Mouse (Mus musculus) liver, postnatal 0 days (tissue): ENCODE data around the gene Gsdma3. TPM values are rescaled to one million over a fixed set of nuclear protein-coding genes. Genes with fewer than 3 reads are reported as not detected.

Source experiments
- ATAC-seq: fragments of 200-750 bp; cut with Nextera tagmentation; 2 replicates; pipeline ENCODE4 v1.8.0; 2017; ENCODE audit warnings: mild to moderate bottlenecking, moderate library complexity
- DNase-seq: peaks from one replicate; pipeline ENCODE4 v3.0.0-alpha.2; 2016
- H3K27ac ChIP-seq: fragments of 300-500 bp; sonication (generic); 2 replicates; pipeline ENCODE4 v1.5.1; 2014; ENCODE audit warnings: antibody characterized with exemption, moderate library complexity, mild to moderate bottlenecking, low read depth
- H3K27me3 ChIP-seq: fragments of 300-500 bp; sonication (generic); 2 replicates; pipeline ENCODE4 v1.6.1; 2014; ENCODE audit warnings: low read length, control low read depth, mixed read lengths; ENCODE audit not compliant: insufficient read depth
- H3K36me3 ChIP-seq: fragments of 300-500 bp; sonication (generic); replicated peaks from 2 replicates; pipeline ENCODE4 v1.6.1; 2014; ENCODE audit warnings: mild to moderate bottlenecking, control low read depth, low read length, moderate library complexity, mixed read lengths; ENCODE audit not compliant: insufficient read depth
- H3K4me1 ChIP-seq: fragments of 300-500 bp; sonication (generic); 2 replicates; pipeline ENCODE4 v1.6.1; 2014; ENCODE audit warnings: antibody characterized with exemption, mild to moderate bottlenecking, control low read depth; ENCODE audit not compliant: insufficient read depth
- H3K4me2 ChIP-seq: fragments of 300-500 bp; sonication (generic); 2 replicates; pipeline ENCODE4 v1.6.1; 2014; ENCODE audit warnings: low read depth, mild to moderate bottlenecking, low read length, moderate library complexity, mixed read lengths
- H3K4me3 ChIP-seq: fragments of 300-500 bp; sonication (generic); 2 replicates; pipeline ENCODE4 v1.5.1; 2014; ENCODE audit warnings: low read depth, low read length
- H3K9ac ChIP-seq: fragments of 300-500 bp; sonication (generic); replicated peaks from 2 replicates; pipeline ENCODE4 v1.6.1; 2014; ENCODE audit warnings: mild to moderate bottlenecking, moderate library complexity
- H3K9me3 ChIP-seq: fragments of 300-500 bp; sonication (generic); 2 replicates; pipeline ENCODE4 v1.6.1; 2016; ENCODE audit warnings: mild to moderate bottlenecking, control low read depth, low read length, mixed read lengths
- CTCF ChIP-seq: sonication (generic); IDR thresholded peaks from 2 replicates; pipeline ENCODE4 v1.5.1; 2016; ENCODE audit warnings: antibody characterized with exemption, low read depth
- EP300 ChIP-seq: IDR thresholded peaks from 2 replicates; pipeline ENCODE4 v1.6.1; 2016; ENCODE audit warnings: antibody characterized with exemption, low read depth, mild to moderate bottlenecking
- WGBS: fragments of 180-500 bp; shearing (Covaris S2); extraction: QIAGEN DNeasy Blood & Tissue Kit; methylation state at CpG from one replicate; pipeline ENCODE4 v1.1.7; 2014; ENCODE audit not compliant: insufficient replicate concordance; 5-methylcytosine and 5-hydroxymethylcytosine counted together
- polyA plus RNA-seq: library from polyadenylated mRNA; unstranded; fragments of >200 nt; fragmentation: Nextera tagmentation; extraction: Ambion mirVana; gene quantifications from 2 replicates; pipeline ENCODE4 v1.2.1, GENCODE M21; 2015

The Gsdma3 gene
- polyA plus RNA-seq, 1 experiment from 2014 or later: not detected

DNA sequence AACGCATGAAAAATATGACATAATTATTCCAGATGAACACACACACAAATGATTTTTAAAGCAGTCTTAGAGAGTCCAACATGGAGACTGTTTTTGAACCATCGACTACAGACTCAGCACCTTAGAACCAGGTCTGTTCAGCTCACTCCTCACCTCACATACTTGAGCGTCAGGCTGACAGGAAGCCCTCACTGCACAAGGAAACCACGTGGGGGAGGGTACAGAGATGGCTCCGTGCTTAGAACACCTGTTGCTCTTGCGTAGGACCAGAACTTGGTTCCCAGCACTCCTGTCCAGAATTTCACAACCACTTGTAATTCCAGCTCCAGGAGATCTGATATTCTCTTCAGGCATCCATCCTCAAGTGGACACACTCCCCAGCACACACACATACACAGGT lies 31.1 kb upstream of the Gsdma3 start:
- Histone ChIP-seq H3K36me3 (no peaks in the 10 kb centered on the region), H3K27ac (no peak overlapping the region), H3K9ac (no peak overlapping the region), H3K9me3 (no peaks in the 10 kb centered on the region), H3K4me3 (no peak overlapping the region), H3K27me3 (peaks cover 21% of the 10 kb centered on the region), H3K4me2 (no peak overlapping the region), H3K4me1 (peaks cover 2% of the 10 kb centered on the region; the same call in 1 of the 2 replicates)
- 60% methylated on average over 6 of the region's 6 CpGs for WGBS
- no peak for DNase-seq
- TF ChIP-seq EP300 (no peak), CTCF (no peak)
- no peak for ATAC-seq

DNA sequence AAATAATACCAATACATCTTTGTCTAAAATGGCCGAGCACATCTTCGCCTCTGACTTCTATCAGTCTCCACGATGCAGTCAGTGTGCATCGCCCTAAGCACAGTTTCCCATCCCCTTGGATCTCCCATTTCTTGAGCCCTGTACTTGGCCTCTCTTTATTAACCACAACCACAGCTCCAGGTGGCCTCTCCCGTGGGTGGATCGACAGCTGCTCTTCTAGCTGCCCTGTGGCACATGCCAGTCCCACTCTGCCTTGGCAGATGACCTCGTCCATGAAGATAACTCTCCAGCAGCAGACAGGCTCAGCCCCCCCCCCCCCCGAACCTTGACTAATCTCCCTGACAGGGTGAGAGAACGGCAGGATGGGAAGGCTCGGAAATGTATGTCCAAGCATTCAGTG lies 30.7 kb upstream of the Gsdma3 start:
- TF ChIP-seq CTCF: no peak
- no peaks in the 10 kb centered on the region for H3K36me3 ChIP-seq
- ATAC-seq: no peak
- no peak overlapping the region for H3K9ac ChIP-seq
- H3K27me3 ChIP-seq: peaks cover 25% of the 10 kb centered on the region
- H3K27ac ChIP-seq: no peak overlapping the region
- no peak for DNase-seq
- no peak overlapping the region for H3K4me3 ChIP-seq
- H3K4me1 ChIP-seq: peaks cover 2% of the 10 kb centered on the region; the same call in 1 of the 2 replicates
- no peak overlapping the region for H3K4me2 ChIP-seq
- WGBS: 56% methylated on average over 10 of the region's 10 CpGs
- H3K9me3 ChIP-seq: no peaks in the 10 kb centered on the region

DNA sequence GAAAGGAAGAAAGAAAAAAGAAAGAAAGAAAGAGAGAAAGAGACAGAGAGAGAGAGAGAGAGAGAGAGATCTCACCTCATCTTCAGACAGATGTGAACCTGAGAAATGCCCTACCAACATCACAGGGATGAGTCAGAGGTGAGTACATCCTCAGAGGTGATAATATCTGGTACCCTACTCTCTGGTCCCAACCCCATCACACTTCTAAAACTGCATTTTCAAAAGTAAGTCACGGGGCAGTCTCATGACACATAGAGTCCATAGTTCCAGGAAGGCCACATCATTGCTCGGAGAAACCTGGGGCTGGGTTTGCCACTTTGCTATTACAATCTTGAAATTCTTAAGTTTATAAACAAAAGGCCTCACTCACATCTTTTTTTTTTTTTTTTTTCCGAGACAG lies 30.2 kb upstream of the Gsdma3 start:
- no peak overlapping the region for H3K4me2 ChIP-seq
- no peak overlapping the region for H3K9ac ChIP-seq
- DNase-seq: no peak
- peaks cover 30% of the 10 kb centered on the region for H3K27me3 ChIP-seq
- H3K27ac ChIP-seq: no peak overlapping the region
- H3K4me1 ChIP-seq: peaks cover 2% of the 10 kb centered on the region; the same call in 1 of the 2 replicates
- no peak overlapping the region for H3K4me3 ChIP-seq
- no peak for ATAC-seq
- H3K36me3 ChIP-seq: no peaks in the 10 kb centered on the region
- TF ChIP-seq CTCF (no peak), EP300 (no peak)
- no peaks in the 10 kb centered on the region for H3K9me3 ChIP-seq
- 71% methylated on average over 3 of the region's 3 CpGs for WGBS

DNA sequence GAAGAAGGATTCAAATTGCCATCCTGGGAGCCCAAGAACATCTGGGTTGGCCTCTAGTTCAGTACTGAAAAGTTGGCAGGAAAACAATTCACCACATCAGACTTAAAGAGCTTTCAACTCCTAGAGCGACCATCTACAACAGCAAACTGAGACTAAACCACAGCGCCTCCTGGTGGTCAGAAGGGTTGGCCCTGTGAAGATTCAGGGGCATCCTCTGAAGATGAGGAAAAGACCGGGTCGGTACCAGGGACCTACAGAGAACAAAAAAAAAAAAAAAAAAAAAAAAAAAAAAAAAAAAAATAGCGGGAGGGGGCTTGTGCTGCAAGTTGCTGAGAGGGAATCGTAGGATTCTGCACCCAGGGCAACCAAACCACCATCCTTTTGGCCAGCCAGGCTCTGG lies 28.8 kb upstream of the Gsdma3 start:
- no peak for TF ChIP-seq EP300
- TF ChIP-seq CTCF: peak; percentile 92
- H3K27me3 ChIP-seq: peaks cover 43% of the 10 kb centered on the region

DNA sequence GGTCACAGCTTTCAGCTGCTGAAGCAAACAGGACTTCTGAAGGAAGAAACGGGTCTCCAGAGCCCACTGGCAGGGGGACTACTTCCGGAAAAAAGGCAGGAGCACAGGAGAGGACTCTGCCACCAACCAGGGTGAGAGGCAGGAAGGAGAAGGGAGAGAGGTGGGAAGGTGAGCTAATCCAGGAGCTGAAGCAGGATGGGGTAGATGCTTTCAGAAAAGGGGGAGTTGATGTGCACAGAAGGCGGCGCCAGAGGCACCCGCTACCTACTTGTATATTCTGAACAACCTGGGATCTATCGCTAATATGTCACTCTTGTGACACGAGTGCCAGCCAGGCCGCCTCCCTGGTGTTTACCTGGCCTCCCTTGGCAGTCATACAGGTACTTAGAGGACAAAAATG lies 28.2 kb upstream of the Gsdma3 start, which contains the start of gene Lrrc3c:
Gene Lrrc3c (plus strand): TSS at position 301 of the 400 bp plus-strand sequence.
- no peak within 1 kb of the TSS for H3K4me2 ChIP-seq

More for the DNA sequence above, 28.8 kb upstream of the Gsdma3 start:
- no peak overlapping the region for H3K4me2 ChIP-seq
- peaks cover 7% of the 10 kb centered on the region; the same call in 1 of the 2 replicates for H3K4me1 ChIP-seq
- WGBS: 27% methylated on average over 6 of the region's 6 CpGs
- no peaks in the 10 kb centered on the region for H3K36me3 ChIP-seq
- H3K9me3 ChIP-seq: no peaks in the 10 kb centered on the region
- H3K27ac ChIP-seq: no peak overlapping the region
- peak; percentile 68 for ATAC-seq
- no peak overlapping the region for H3K9ac ChIP-seq
- no peak overlapping the region for H3K4me3 ChIP-seq
- peak; percentile 89 for DNase-seq

DNA sequence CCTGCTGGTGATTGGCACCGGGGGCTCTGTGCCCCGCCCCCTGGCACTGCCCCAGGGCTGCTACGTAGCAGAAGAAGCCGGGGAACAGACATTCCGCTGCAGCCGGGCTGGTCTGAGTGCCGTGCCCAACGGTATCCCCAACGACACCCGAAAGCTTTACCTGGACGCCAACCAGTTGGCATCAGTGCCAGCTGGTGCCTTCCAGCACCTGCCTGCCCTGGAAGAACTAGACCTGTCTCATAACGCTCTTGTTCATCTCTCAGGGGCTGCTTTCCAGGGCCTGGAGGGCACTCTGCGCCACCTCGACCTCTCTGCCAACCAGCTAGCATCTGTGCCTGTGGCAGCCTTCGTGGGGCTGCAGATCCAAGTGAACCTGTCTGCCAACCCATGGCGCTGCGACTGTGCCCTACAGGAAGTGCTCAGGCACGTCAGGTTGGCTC lies 27.3 kb upstream of the Gsdma3 start:
- peaks cover 7% of the 10 kb centered on the region; the same call in 1 of the 2 replicates for H3K4me1 ChIP-seq
- H3K4me2 ChIP-seq: no peak overlapping the region
- ATAC-seq (no peak), DNase-seq (no peak)
- peaks cover 43% of the 10 kb centered on the region for H3K27me3 ChIP-seq
- no peaks in the 10 kb centered on the region for H3K36me3 ChIP-seq
- no peak overlapping the region for H3K4me3 ChIP-seq
- TF ChIP-seq EP300 (no peak), CTCF (no peak)
- no peaks in the 10 kb centered on the region for H3K9me3 ChIP-seq
- H3K9ac ChIP-seq: no peak overlapping the region
- WGBS: 59% methylated on average over 18 of the region's 18 CpGs
- no peak overlapping the region for H3K27ac ChIP-seq

More for the DNA sequence above, 28.2 kb upstream of the Gsdma3 start, which contains the start of gene Lrrc3c:
- H3K4me3 ChIP-seq: no peak within 1 kb of the TSS
- no peak within 1 kb of the TSS for H3K27ac ChIP-seq
- peaks cover 43% of the 10 kb centered on the region for H3K27me3 ChIP-seq
- DNase-seq: no peak
- TF ChIP-seq CTCF (no peak), EP300 (no peak)
- no peak for ATAC-seq
- WGBS: 76% methylated on average over 8 of the region's 8 CpGs
- H3K4me1 ChIP-seq: peaks cover 7% of the 10 kb centered on the region; the same call in 1 of the 2 replicates
- H3K9ac ChIP-seq: no peak within 1 kb of the TSS
- H3K36me3 ChIP-seq: no peaks in the 10 kb centered on the region
- no peaks in the 10 kb centered on the region for H3K9me3 ChIP-seq
